Mouse (Mus musculus) hindbrain, embryonic 12.5 days (tissue): ENCODE results near the gene 1700001J03Rik. TPM values are rescaled to one million over a fixed set of nuclear protein-coding genes. Genes with fewer than 3 reads are reported as not detected.
"Not testable (repeated sequence)": the region's sequence is repeated elsewhere in the genome, so short reads cannot be mapped to it uniquely, and the experiment has no call there.

ENCODE experiments used
- ATAC-seq: fragments of 200-750 bp; cut with Nextera tagmentation; 2 replicates; pipeline ENCODE4 v1.8.0; 2017; ENCODE audit warnings: moderate TSS enrichment; ENCODE audit not compliant: low FRiP score
- H3K27ac ChIP-seq: fragments of 300-500 bp; sonication (generic); 2 replicates; pipeline ENCODE4 v1.5.1; 2016; ENCODE audit warnings: mild to moderate bottlenecking
- H3K27me3 ChIP-seq: fragments of 300-500 bp; sonication (generic); 2 replicates; pipeline ENCODE4 v1.6.1; 2016; ENCODE audit warnings: mild to moderate bottlenecking
- H3K36me3 ChIP-seq: fragments of 300-500 bp; sonication (generic); 2 replicates; pipeline ENCODE4 v1.6.1; 2016; ENCODE audit warnings: mild to moderate bottlenecking
- H3K4me1 ChIP-seq: fragments of 300-500 bp; sonication (generic); 2 replicates; pipeline ENCODE4 v1.6.1; 2016
- H3K4me2 ChIP-seq: fragments of 300-500 bp; sonication (generic); replicated peaks from 2 replicates; pipeline ENCODE4 v1.6.1; 2016; ENCODE audit warnings: mild to moderate bottlenecking
- H3K4me3 ChIP-seq: fragments of 300-500 bp; sonication (generic); 2 replicates; pipeline ENCODE4 v1.5.1; 2016; ENCODE audit warnings: mild to moderate bottlenecking
- H3K9ac ChIP-seq: fragments of 300-500 bp; sonication (generic); 2 replicates; pipeline ENCODE4 v1.6.1; 2016; ENCODE audit warnings: mild to moderate bottlenecking, moderate library complexity
- H3K9me3 ChIP-seq: fragments of 300-500 bp; sonication (generic); replicated peaks from 2 replicates; pipeline ENCODE4 v1.6.1; 2016; ENCODE audit warnings: mild to moderate bottlenecking
- whole genome bisulfite sequencing: fragments of 180-500 bp; shearing (Covaris S2); methylation state at CpG from one replicate; pipeline ENCODE4 v1.1.7; 2016; 5-methylcytosine and 5-hydroxymethylcytosine counted together
- polyA plus RNA-seq: library from polyadenylated mRNA; unstranded; fragments of >200 nt; fragmentation: Nextera tagmentation; extraction: Ambion mirVana; gene quantifications from 2 replicates; pipeline ENCODE4 v1.2.1, GENCODE M21; 2016

Gene 1700001J03Rik
- polyA plus RNA-seq, 1 experiment from 2014 or later, result not detected

- H3K9ac ChIP-seq, result peak overlapping the region; percentile 73
- ATAC-seq, result peak; percentile 66
- H3K27ac ChIP-seq, result peak overlapping the region; percentile 97; the same call in 1 of the 2 replicates
- no peaks in the 10 kb centered on the region for H3K27me3 ChIP-seq
- H3K4me1 ChIP-seq, result peaks cover 9% of the 10 kb centered on the region
- 10% methylated on average over 13 of the region's 13 CpGs for WGBS
- peak overlapping the region; percentile 51 for H3K4me2 ChIP-seq
- peaks cover 26% of the 10 kb centered on the region for H3K36me3 ChIP-seq
- H3K4me3 ChIP-seq, result peak overlapping the region; percentile 74
- no peaks in the 10 kb centered on the region for H3K9me3 ChIP-seq
Measured at GRCm38 (mm10) chr5:146220501-146220878, 35.4 kb upstream of the 1700001J03Rik start.

- Histone ChIP-seq H3K9me3 (0 out of 2 replicates have a peak, but pooled peaks cover 4% of the 10 kb centered on the region), H3K27me3 (no peaks in the 10 kb centered on the region), H3K9ac (no peak overlapping the region), H3K36me3 (peaks cover 82% of the 10 kb centered on the region), H3K4me1 (no peaks in the 10 kb centered on the region), H3K4me3 (no peak overlapping the region), H3K27ac (no peak overlapping the region), H3K4me2 (no peak overlapping the region)
- WGBS, result 94% methylated on average over 5 of the region's 5 CpGs
- no peak for ATAC-seq
Measured at GRCm38 (mm10) chr5:146205537-146205936, 20.4 kb upstream of the 1700001J03Rik start.

DNA sequence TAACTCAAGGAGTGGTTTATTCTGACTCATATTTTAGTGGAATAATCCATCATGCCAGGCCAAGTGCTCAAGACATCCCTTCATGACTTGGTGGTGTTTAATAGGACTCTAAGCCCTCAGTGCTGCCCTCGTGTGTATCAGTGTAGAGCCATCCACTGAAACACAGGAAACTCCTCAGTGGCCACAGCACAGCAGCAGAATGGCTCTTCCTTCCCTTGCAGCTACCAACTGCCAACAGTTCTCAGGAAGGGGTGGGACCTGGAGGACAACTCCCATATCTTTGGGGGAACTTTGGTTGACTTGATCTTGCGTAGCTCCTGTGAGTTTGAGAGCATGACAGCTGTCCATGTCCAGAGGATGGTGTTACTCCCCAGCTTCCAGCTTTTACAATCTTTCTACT lies 18.8 kb upstream of the 1700001J03Rik start:
- WGBS, result 89% methylated on average over 2 of the region's 2 CpGs
- Histone ChIP-seq H3K36me3 (peaks cover 70% of the 10 kb centered on the region), H3K4me2 (no peak overlapping the region), H3K4me1 (no peaks in the 10 kb centered on the region), H3K27me3 (no peaks in the 10 kb centered on the region), H3K4me3 (no peak overlapping the region), H3K9ac (no peak overlapping the region), H3K9me3 (0 out of 2 replicates have a peak, but pooled peaks cover 4% of the 10 kb centered on the region), H3K27ac (no peak overlapping the region)
- no peak for ATAC-seq

DNA sequence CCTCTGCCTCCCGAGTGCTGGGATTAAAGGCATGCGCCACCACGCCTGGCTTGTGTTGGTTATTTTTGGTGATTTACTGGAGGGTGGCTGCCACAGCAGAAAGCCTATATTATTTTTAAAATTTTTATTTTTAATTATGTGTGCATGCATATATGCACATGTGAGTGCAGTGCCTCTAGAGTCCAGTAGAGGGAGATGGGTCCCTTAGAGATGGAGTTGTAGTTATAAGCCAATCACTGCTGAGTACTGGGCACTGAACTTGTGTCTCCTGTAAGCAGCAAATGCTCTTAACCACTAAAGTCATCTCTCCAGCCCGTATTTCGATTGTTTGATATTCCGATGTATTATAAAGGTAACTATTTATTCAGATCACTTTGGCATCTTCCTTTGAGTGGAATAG lies 15.5 kb upstream of the 1700001J03Rik start:
- no peak overlapping the region for H3K27ac ChIP-seq
- no peaks in the 10 kb centered on the region for H3K27me3 ChIP-seq
- WGBS, result 95% methylated on average over 6 of the region's 6 CpGs
- no peak overlapping the region for H3K4me3 ChIP-seq
- no peak overlapping the region for H3K4me2 ChIP-seq
- ATAC-seq, result no peak
- H3K9me3 ChIP-seq, result 0 out of 2 replicates have a peak, but pooled peaks cover 4% of the 10 kb centered on the region
- no peak overlapping the region for H3K9ac ChIP-seq
- peaks cover 37% of the 10 kb centered on the region for H3K36me3 ChIP-seq
- H3K4me1 ChIP-seq, result no peaks in the 10 kb centered on the region

DNA sequence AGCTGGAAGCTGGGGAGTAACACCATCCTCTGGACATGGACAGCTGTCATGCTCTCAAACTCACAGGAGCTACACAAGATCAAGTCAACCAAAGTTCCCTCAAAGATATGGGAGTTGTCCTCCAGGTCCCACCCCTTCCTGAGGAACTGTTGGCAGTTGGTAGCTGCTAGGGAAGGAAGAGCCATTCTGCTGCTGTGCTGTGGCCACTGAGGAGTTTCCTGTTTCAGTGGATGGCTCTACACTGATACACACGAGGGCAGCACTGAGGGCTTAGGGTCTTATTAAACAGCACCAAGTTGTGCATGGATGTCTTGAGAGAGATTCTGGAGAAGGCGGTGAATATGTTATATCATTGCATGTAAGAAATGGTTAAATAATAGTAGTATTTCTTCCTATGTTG lies 14.4 kb upstream of the 1700001J03Rik start:
- Histone ChIP-seq H3K27ac (no peak overlapping the region), H3K4me3 (no peak overlapping the region), H3K4me2 (no peak overlapping the region), H3K9ac (no peak overlapping the region), H3K9me3 (0 out of 2 replicates have a peak, but pooled peaks cover 4% of the 10 kb centered on the region), H3K4me1 (no peaks in the 10 kb centered on the region), H3K27me3 (no peaks in the 10 kb centered on the region), H3K36me3 (peaks cover 27% of the 10 kb centered on the region)
- 81% methylated on average over 2 of the region's 2 CpGs for WGBS
- no peak for ATAC-seq

GRCm38 (mm10) chr5:146199073-146199472 lies 14.0 kb upstream of the 1700001J03Rik start:
- Histone ChIP-seq H3K9me3 (0 out of 2 replicates have a peak, but pooled peaks cover 4% of the 10 kb centered on the region), H3K4me1 (no peaks in the 10 kb centered on the region), H3K9ac (no peak overlapping the region), H3K36me3 (peaks cover 22% of the 10 kb centered on the region), H3K27ac (no peak overlapping the region), H3K4me2 (no peak overlapping the region), H3K4me3 (no peak overlapping the region), H3K27me3 (no peaks in the 10 kb centered on the region)
- no peak for ATAC-seq

DNA sequence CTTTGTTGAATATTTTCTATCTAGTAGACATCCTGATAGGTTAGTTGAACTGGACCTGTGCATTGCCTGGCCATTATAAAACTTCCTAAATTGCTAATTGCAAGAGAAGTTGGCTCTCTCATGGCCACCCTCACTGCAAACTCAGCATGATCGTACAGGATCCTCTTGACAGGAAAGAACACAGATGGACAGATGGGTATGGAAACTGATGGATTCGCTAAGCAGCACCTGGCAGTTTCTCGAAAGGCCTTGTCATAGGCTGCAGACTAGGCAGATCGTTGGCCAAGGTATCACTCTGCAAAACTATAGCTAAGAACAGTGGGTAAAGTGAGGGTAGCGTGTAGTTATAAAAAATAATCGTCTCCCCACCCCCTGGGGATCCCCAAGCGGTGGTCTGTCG lies 8.3 kb upstream of the 1700001J03Rik start:
- Histone ChIP-seq H3K4me1 (no peaks in the 10 kb centered on the region), H3K27ac (no peak overlapping the region), H3K36me3 (no peaks in the 10 kb centered on the region; the same call in 1 of the 2 replicates), H3K27me3 (no peaks in the 10 kb centered on the region), H3K9ac (no peak overlapping the region), H3K4me3 (no peak overlapping the region), H3K9me3 (0 out of 2 replicates have a peak, but pooled peaks cover 5% of the 10 kb centered on the region), H3K4me2 (no peak overlapping the region)
- no peak for ATAC-seq
- 82% methylated on average over 8 of the region's 8 CpGs for WGBS

DNA sequence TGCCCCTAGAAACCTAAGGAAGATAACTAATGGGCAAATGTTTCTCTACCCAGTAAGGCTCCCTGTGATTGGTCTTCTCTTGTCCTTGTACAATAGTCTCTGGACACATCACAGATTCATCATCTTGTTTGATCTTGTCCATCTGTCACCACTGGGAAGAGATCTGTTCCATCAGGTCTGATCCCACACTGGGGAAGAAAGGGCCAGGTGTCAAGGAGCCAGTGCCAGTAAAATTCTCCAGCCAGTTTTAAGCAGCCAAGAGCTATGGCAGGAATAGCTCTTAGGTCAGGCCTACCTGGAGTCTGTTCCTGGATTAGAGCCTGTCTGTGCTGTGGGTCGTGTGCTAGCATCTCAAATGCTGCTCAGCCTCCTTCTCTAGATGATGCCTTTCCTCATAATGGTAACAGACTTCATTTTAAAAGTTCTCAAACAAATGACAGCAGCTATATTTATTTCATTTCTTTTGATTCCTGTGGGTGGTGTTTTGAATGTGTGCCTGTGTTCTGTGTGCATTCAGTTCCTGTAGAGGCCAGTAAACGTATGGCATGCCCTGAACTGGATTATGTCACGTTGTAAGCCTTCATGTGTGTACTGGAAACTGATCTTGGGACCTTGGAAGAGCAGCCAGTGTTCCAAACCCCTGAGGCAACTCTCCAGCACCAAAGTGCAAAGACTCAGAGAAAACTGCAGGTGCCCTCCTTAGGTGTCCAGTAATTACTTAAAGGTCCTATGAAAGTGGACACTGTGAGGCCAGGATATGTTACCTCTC lies 5.6 kb upstream of the 1700001J03Rik start:
- Histone ChIP-seq H3K9me3 (0 out of 2 replicates have a peak, but pooled peaks cover 5% of the 10 kb centered on the region), H3K27ac (no peak overlapping the region), H3K27me3 (no peaks in the 10 kb centered on the region), H3K9ac (no peak overlapping the region), H3K4me3 (no peak overlapping the region), H3K4me1 (no peaks in the 10 kb centered on the region), H3K4me2 (no peak overlapping the region), H3K36me3 (no peaks in the 10 kb centered on the region; the same call in 1 of the 2 replicates)
- WGBS, result 65% methylated on average over 3 of the region's 3 CpGs
- ATAC-seq, result no peak

DNA sequence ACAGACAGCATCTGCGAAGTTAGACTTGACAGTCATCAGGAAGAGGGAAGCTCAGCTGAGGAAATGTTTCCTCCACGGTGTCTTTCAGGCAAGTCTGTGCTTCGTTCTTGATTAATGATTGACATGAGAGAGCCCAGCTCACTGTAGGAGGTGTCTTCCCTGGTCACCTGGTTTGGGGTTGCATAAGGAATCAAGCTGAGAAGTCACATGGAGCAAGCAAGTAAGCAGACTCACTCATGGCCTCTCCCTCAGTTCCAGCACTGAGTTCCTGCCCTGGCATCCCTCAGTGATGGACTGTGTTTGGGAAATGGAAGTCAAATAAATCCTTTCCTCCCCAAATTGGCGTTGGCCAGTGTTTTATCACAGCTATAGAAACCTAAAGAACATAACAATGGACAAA lies 5.0 kb upstream of the 1700001J03Rik start:
- Histone ChIP-seq H3K27ac (no peak overlapping the region), H3K9ac (no peak overlapping the region), H3K9me3 (0 out of 2 replicates have a peak, but pooled peaks cover 5% of the 10 kb centered on the region), H3K36me3 (no peaks in the 10 kb centered on the region; the same call in 1 of the 2 replicates), H3K27me3 (no peaks in the 10 kb centered on the region), H3K4me3 (no peak overlapping the region), H3K4me2 (no peak overlapping the region), H3K4me1 (no peaks in the 10 kb centered on the region)
- 73% methylated on average over 4 of the region's 4 CpGs for WGBS
- no peak for ATAC-seq

DNA sequence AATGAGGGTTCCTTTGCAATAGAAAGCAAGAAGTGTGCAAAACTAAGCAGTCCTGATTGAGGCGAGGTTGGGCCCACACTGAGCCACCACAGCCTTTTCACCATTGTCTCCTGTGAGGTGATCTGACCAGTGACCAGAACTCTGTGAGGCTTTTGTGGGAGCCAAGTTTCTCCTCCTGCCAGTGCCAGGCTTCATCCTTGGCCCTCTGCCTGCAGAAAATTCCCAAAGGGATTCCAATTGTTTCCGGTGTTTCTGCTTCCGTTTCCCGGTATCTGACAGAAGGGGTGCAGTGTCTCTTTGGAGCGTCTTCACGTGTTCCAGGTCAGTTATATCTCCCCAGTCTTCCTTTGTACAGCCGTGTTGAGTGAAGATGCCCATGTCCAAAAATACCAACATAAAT lies 3.6 kb upstream of the 1700001J03Rik start:
- Histone ChIP-seq H3K27me3 (no peaks in the 10 kb centered on the region), H3K9me3 (peaks cover 10% of the 10 kb centered on the region; the same call in 1 of the 2 replicates), H3K36me3 (no peaks in the 10 kb centered on the region), H3K27ac (no peak overlapping the region), H3K4me2 (no peak overlapping the region), H3K9ac (no peak overlapping the region), H3K4me1 (no peaks in the 10 kb centered on the region), H3K4me3 (no peak overlapping the region)
- ATAC-seq, result no peak
- 89% methylated on average over 7 of the region's 7 CpGs for WGBS

DNA sequence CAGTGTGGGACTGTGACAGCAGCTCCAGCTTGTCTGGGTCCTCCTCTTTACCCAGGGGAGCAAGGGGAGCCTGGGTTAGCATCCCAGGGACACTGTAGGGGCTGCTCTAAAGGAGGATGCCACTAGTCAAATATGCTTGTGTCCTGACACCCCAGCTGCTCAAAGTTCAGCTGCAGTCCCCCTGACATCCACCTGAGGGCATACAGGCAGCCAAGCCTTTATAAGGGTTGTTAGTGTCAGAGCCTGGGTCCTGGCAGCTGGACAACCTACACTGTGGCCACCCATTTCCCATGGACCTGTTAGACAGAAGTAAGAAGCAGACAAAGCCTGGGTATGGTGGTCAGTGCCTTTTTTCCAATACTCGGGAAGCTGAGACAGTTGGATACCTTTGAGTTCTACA lies 3.0 kb upstream of the 1700001J03Rik start:
- H3K9me3 ChIP-seq, result peaks cover 10% of the 10 kb centered on the region; the same call in 1 of the 2 replicates
- ATAC-seq, result no peak
- H3K4me3 ChIP-seq, result no peak overlapping the region
- H3K4me1 ChIP-seq, result no peaks in the 10 kb centered on the region
- no peak overlapping the region for H3K4me2 ChIP-seq
- no peak overlapping the region for H3K9ac ChIP-seq
- no peaks in the 10 kb centered on the region for H3K27me3 ChIP-seq
- H3K36me3 ChIP-seq, result no peaks in the 10 kb centered on the region
- H3K27ac ChIP-seq, result no peak overlapping the region
- WGBS, result 86% methylated on average over 1 of the region's 1 CpGs

DNA sequence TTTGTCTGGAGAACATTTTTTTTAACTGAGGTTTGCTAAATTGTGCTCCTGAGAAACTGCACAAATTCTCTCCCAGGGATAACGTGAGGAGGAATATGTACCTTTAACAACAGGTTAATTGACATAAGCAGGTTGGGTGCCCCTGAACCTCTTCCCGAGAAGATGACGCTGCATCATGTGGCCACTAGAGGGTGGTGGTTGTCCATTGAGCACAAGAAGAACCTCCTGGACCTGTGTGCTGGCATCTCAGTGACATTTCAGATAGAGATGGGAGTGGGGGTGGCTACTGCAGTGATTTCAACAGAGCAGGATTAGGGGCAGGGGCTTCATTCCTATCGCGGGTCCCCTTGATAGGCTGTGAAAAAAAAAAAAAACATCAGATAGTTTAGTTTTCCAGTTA lies 2.3 kb upstream of the 1700001J03Rik start:
- not testable (repeated sequence) for H3K4me3 ChIP-seq, ATAC-seq, H3K36me3 ChIP-seq, H3K9ac ChIP-seq, H3K27ac ChIP-seq, H3K9me3 ChIP-seq, H3K4me2 ChIP-seq, H3K4me1 ChIP-seq, H3K27me3 ChIP-seq
- 28% methylated on average over 5 of the region's 5 CpGs for WGBS

DNA sequence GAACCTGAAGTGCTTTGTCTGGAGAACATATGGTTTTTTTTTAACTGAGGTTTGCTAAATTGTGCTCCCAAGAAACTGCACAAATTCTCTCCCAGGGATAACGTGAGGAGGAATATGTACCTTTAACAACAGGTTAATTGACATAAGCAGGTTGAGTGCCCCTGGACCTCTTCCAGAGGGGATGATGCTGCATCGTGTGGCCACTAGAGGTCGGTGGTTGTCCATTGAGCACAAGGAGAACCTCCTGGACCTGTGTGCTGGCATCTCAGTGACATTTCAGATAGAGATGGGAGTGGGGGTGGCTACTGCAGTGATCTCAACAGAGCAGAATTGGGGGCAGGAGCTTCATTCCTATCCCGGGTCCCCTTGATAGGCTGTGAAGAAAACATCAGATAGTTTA lies 12.4 kb downstream of the 1700001J03Rik start:
- not testable (repeated sequence) for H3K4me2 ChIP-seq, H3K4me1 ChIP-seq, ATAC-seq, H3K27me3 ChIP-seq, H3K9ac ChIP-seq, H3K36me3 ChIP-seq, H3K9me3 ChIP-seq, H3K4me3 ChIP-seq, H3K27ac ChIP-seq
- 60% methylated on average over 4 of the region's 4 CpGs for WGBS
